Mouse (Mus musculus): ENCODE measurements around the gene Erbin. TPM values are rescaled to one million over a fixed set of nuclear protein-coding genes. Genes with fewer than 3 reads are reported as not detected.

The Erbin gene
- polyA plus RNA-seq (2012; rRNA removed) = 8.0 and 8.1 TPM in 2 replicates

DNA sequence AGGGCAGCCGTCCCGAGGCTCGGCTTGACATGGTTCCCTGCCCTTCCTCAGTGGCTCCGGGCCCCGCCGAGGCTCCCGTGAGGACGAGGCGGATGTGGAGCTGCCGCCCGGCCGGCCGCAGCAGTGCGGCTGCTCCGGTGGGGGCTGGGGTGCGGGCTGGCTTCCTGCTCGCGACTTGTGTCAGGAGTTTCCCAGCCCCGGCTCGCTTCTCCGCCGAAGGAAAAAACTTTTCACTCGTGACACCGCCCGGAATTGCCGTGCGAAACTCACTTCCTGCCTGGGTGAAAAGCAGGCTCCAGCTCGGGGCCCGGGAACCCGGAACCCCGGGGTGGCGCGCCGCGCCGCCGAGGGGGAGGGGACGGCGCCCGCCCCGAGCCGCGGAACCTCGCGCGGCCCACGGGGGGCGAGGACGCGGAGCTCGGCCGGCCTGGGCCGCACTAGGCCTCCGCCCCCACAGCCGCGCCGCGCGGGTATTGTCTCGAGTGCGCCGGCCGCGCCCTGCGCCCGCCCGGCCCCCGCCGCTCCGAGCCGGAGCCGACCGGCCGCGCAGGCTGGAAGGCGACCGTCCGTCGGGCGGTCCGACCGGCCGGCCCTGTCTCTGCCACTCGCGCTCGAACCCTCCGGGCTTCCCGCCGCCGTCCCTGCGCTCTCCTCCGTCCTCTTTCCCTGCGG is at the start of gene Erbin:
Gene Erbin, minus strand, starts transcription at position 254 of the 672 bp plus-strand sequence.

DNA sequence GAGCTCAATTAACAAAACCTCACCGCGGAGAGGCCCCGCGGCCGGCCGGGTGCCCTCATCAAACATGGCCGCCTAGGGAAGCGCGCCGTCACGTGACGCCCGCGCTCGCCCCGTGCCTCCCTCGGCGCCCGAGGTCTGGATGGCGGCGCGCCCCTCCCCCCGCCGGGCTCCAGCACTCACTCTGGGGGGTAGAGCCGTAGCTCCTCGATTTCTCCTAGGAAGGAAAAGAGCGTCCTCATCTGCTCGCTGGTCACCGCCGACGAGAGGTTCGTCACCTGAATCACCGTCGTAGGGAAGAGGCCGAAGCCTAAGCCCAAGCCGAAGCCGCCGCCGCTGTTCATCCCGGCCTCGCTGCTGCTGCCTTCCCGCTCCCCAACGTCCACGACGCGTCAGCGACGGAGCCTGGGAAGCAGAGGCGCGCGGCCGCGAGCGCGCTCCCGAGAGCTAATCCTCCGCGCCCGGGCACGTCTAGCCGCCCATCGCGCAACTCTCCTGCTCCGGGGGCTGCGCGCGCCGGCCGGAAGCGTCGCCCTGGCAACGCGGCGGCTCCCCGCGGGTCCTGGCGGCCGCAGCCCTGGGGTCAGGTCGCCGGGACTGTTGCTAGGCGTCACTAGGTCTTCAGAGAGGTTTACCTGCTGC is 146.1 kb downstream of the Erbin start, which contains the start of gene Srek1:
Gene Srek1, minus strand, starts transcription at position 490 of the 639 bp plus-strand sequence.

Other genes with a start within 250 kb of the Erbin start
- 64.3 and 70.2 TPM in 2 replicates for gene Srek1, start 145.9 kb downstream of the Erbin start, polyA plus RNA-seq (2012; rRNA removed)
- gene Nln, start 189.1 kb upstream of the Erbin start, polyA plus RNA-seq (2012; rRNA removed) = 6.5 and 7.3 TPM in 2 replicates
- 1.5 and 1.6 TPM in 2 replicates for gene Sgtb, start 189.2 kb upstream of the Erbin start, polyA plus RNA-seq (2012; rRNA removed)

Measured in ovary, adult 2 months (tissue).